Mouse (Mus musculus) liver, embryonic 14.5 days (tissue): ENCODE measurements at regions not wholly inside any gene's neighbourhood (a gene's known extent, or its start where the extent isn't known, plus 50 kb on each side); places are given as distances from the start of the nearest gene placed in this dataset.

Experiments used
- CTCF ChIP-seq: IDR thresholded peaks from 2 replicates; pipeline ENCODE4 v1.5.1; 2016; ENCODE audit warnings: antibody characterized with exemption, low read depth, control low read depth
- EP300 ChIP-seq: IDR thresholded peaks from 2 replicates; pipeline ENCODE4 v1.6.1; 2016; ENCODE audit warnings: antibody characterized with exemption, low read depth

GRCm38 (mm10) chr12:29246041-29246440 is 282.1 kb upstream of the Myt1l start:
- no peak for TF ChIP-seq CTCF
- no peak for TF ChIP-seq EP300
